In the genomic region with DNA sequence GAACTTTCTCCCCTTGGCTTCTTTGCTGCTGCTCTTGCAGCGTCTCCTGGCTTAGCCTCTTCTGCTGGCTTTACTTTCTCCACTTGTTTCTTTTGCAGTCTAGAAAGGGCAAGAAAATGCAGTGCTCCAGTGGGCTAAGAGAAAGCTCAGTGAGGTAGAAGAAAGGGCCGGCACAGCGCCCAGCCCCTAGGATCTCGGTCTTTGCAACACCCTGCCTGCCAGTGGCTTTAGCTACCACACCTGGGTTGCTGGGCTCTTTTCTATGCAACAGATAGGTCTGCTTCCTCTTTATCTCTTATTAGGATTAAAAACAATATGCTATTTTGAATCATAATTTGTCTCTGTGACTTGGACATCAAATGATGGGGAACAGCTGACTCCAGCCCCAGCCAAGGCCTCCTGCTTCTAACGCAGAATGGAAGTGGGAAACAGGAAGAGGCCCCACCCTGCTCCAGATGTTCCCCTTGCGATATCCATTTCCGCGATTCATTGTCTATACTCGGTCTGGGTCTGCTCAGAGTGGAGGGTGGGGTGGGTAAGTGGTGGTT, we compare ENCODE assay signal across 8 mouse cellular contexts.
DNase-seq lines count a peak whose midpoint lies in the region; ATAC-seq and TF ChIP-seq lines count a peak whose summit lies in the region.

No protein-coding gene starts in this region.

- H3K9me3 ChIP-seq in kidney, embryonic 14.5 days (ENCODE audit: control insufficient read depth, low read length) = peaks cover 4% of the 10 kb centered on the region; the same call in 1 of the 2 replicates
- 0 out of 2 replicates have a peak, but pooled peaks cover 4% of the 10 kb centered on the region for H3K9me3 ChIP-seq in kidney, postnatal 0 days (replicated peaks; ENCODE audit: low read length)
- 0 out of 2 replicates have a peak, but pooled peaks cover 7% of the 10 kb centered on the region for H3K9me3 ChIP-seq in midbrain, embryonic 13.5 days

- H3K9ac ChIP-seq in kidney, embryonic 14.5 days (ENCODE audit: low read depth, low read length) = no peak overlapping the region
- no peak overlapping the region for H3K9ac ChIP-seq in kidney, postnatal 0 days (ENCODE audit: low read depth, low read length)
- no peak overlapping the region for H3K9ac ChIP-seq in midbrain, embryonic 13.5 days (replicated peaks)

- H3K4me1 ChIP-seq in kidney, adult 2 months (ENCODE audit: control insufficient read depth, insufficient read depth, low read length) = peaks cover 10% of the 10 kb centered on the region
- peaks cover 4% of the 10 kb centered on the region; the same call in 1 of the 2 replicates for H3K4me1 ChIP-seq in kidney, embryonic 14.5 days (ENCODE audit: control insufficient read depth, insufficient read depth, low read length)
- H3K4me1 ChIP-seq in kidney, postnatal 0 days (replicated peaks; ENCODE audit: insufficient read depth, low read length) = peaks cover 4% of the 10 kb centered on the region; the same call in 1 of the 2 replicates
- no peaks in the 10 kb centered on the region for H3K4me1 ChIP-seq in midbrain, embryonic 13.5 days (replicated peaks)

- intact Hi-C loops in gastrocnemius, adult 2 months (cut with DNase I) = no loop called here

- no peak overlapping the region for H3K4me3 ChIP-seq in kidney, adult 2 months (ENCODE audit: insufficient read depth, low read depth, low read length)
- no peak overlapping the region for H3K4me3 ChIP-seq in kidney, embryonic 14.5 days (ENCODE audit: low read length)
- H3K4me3 ChIP-seq in gastrocnemius, adult 2 months = 0 out of 2 replicates have a peak overlapping the region, but pooled peaks have one; percentile 0
- no peak overlapping the region for H3K4me3 ChIP-seq in kidney, postnatal 0 days (replicated peaks; ENCODE audit: low read depth, low read length)
- H3K4me3 ChIP-seq in midbrain, embryonic 13.5 days (replicated peaks) = no peak overlapping the region

- TF ChIP-seq POLR2A in kidney, adult 2 months (IDR thresholded peaks at IDR 0.05; ENCODE audit: low read depth, low read length) = no peak

- TF ChIP-seq CTCF in kidney, adult 2 months (conservative IDR thresholded peaks at IDR 0.05; ENCODE audit: insufficient read depth, insufficient read length, low read depth, low read length) = no peak
- TF ChIP-seq CTCF in gastrocnemius, adult 2 months (IDR thresholded peaks at IDR 0.05) = no peak
- no peak for TF ChIP-seq CTCF in kidney, postnatal 0 days (IDR thresholded peaks at IDR 0.05; ENCODE audit: low read depth)

- peak overlapping the region; percentile 62 for H3K27ac ChIP-seq in kidney, adult 2 months (ENCODE audit: insufficient read depth, low read depth, low read length)
- no peak overlapping the region for H3K27ac ChIP-seq in kidney, embryonic 14.5 days (ENCODE audit: low read depth, low read length)
- H3K27ac ChIP-seq in gastrocnemius, adult 2 months = peak overlapping the region; percentile 76
- H3K27ac ChIP-seq in kidney, postnatal 0 days = peak overlapping the region; percentile 62
- no peak overlapping the region for H3K27ac ChIP-seq in midbrain, embryonic 13.5 days

- no peak for ATAC-seq in kidney, embryonic 14.5 days (ENCODE audit: low FRiP score, low TSS enrichment)
- no peak for ATAC-seq in kidney, postnatal 0 days (replicated peaks; ENCODE audit: low FRiP score, low read depth)
- ATAC-seq in megakaryocyte progenitor cell, adult 5-6 weeks (replicated peaks; ENCODE audit: poor library complexity) = peak; percentile 52
- no peak for ATAC-seq in midbrain, embryonic 13.5 days

- no peaks in the 10 kb centered on the region for H3K36me3 ChIP-seq in kidney, adult 2 months (ENCODE audit: control insufficient read depth, insufficient read depth, low read length)
- no peaks in the 10 kb centered on the region for H3K36me3 ChIP-seq in kidney, embryonic 14.5 days (ENCODE audit: control insufficient read depth, insufficient read depth, low read length)
- no peaks in the 10 kb centered on the region for H3K36me3 ChIP-seq in kidney, postnatal 0 days (ENCODE audit: insufficient read depth, low read length)
- no peaks in the 10 kb centered on the region for H3K36me3 ChIP-seq in midbrain, embryonic 13.5 days

- no peak overlapping the region for H3K4me2 ChIP-seq in kidney, embryonic 14.5 days (replicated peaks; ENCODE audit: low read depth, low read length)
- H3K4me2 ChIP-seq in kidney, postnatal 0 days (ENCODE audit: low read length) = no peak overlapping the region
- H3K4me2 ChIP-seq in midbrain, embryonic 13.5 days (replicated peaks) = no peak overlapping the region

- no peaks in the 10 kb centered on the region for H3K27me3 ChIP-seq in kidney, adult 2 months (replicated peaks; ENCODE audit: control insufficient read depth, insufficient read depth, low read length)
- no peaks in the 10 kb centered on the region for H3K27me3 ChIP-seq in kidney, embryonic 14.5 days (ENCODE audit: control insufficient read depth, insufficient read depth, low read length)
- H3K27me3 ChIP-seq in kidney, postnatal 0 days (ENCODE audit: insufficient read depth, low read length) = no peaks in the 10 kb centered on the region
- no peaks in the 10 kb centered on the region for H3K27me3 ChIP-seq in midbrain, embryonic 13.5 days

- 51% methylated on average over 9 of the region's 9 CpGs for WGBS in kidney, adult 2 months
- WGBS in kidney, embryonic 14.5 days = 68% methylated on average over 9 of the region's 9 CpGs
- 51% methylated on average over 9 of the region's 9 CpGs for WGBS in kidney, postnatal 0 days
- 79% methylated on average over 9 of the region's 9 CpGs for WGBS in midbrain, embryonic 13.5 days

- DNase-seq in kidney, adult 2 months = peak; percentile 69
- peak; percentile 57 for DNase-seq in gastrocnemius, adult 2 months
- DNase-seq in kidney, postnatal 0 days (ENCODE audit: low spot score) = peak; percentile 69
- DNase-seq in layer of hippocampus, adult 11-12 months (ENCODE audit: low spot score) = no peak
- DNase-seq in thymus, adult 18-20 months = no peak

Comparison
In these comparisons a context has a peak if more than half of its experiments do, and no peak if none do; other contexts are left out.
1. H3K27ac ChIP-seq: peak in kidney, adult 2 months (single experiment), gastrocnemius, adult 2 months (single experiment) and kidney, postnatal 0 days (single experiment); none in kidney, embryonic 14.5 days (single experiment) and midbrain, embryonic 13.5 days (single experiment).
2. DNase-seq: peak in kidney, adult 2 months (single experiment), gastrocnemius, adult 2 months (single experiment) and kidney, postnatal 0 days (single experiment); none in layer of hippocampus, adult 11-12 months (single experiment) and thymus, adult 18-20 months (0 of 2).